Mouse (Mus musculus): Measurements from ENCODE around the gene Manf.
A peak's percentile ranks its signal among the peaks of the same experiment; 100 is the strongest.

Manf gene

GRCm38 (mm10) chr9:106891829-106892551 lies at the start of gene Manf:
Gene Manf, minus strand, starts transcription at chr9:106891979.
- DNase-seq (ENCODE audit: inconsistent ontology term) = peak; percentile 99

- peak; percentile 62 for DNase-seq (ENCODE audit: inconsistent ontology term)
These were observed 43.2 kb upstream of the Manf start for GRCm38 (mm10) chr9:106934998-106935397.

- no peak for DNase-seq (ENCODE audit: inconsistent ontology term)
These were observed 23.1 kb upstream of the Manf start for GRCm38 (mm10) chr9:106914878-106915277.

GRCm38 (mm10) chr9:106913759-106914158 lies 22.0 kb upstream of the Manf start:
- no peak for DNase-seq (ENCODE audit: inconsistent ontology term)

- DNase-seq (ENCODE audit: inconsistent ontology term) = no peak
These were observed 19.8 kb upstream of the Manf start for GRCm38 (mm10) chr9:106911624-106912023.

- DNase-seq (ENCODE audit: inconsistent ontology term) = no peak
These were observed 16.9 kb upstream of the Manf start for GRCm38 (mm10) chr9:106908715-106909114.

GRCm38 (mm10) chr9:106908174-106908573 lies 16.4 kb upstream of the Manf start:
- DNase-seq (ENCODE audit: inconsistent ontology term) = no peak

GRCm38 (mm10) chr9:106906597-106906996 lies 14.8 kb upstream of the Manf start:
- no peak for DNase-seq (ENCODE audit: inconsistent ontology term)

- peak; percentile 58 for DNase-seq (ENCODE audit: inconsistent ontology term)
These were observed 12.0 kb upstream of the Manf start for GRCm38 (mm10) chr9:106903791-106904134.

GRCm38 (mm10) chr9:106903099-106903790 lies 11.5 kb upstream of the Manf start:
- DNase-seq (ENCODE audit: inconsistent ontology term) = no peak

GRCm38 (mm10) chr9:106901596-106901995 lies 9.8 kb upstream of the Manf start:
- no peak for DNase-seq (ENCODE audit: inconsistent ontology term)

- no peak for DNase-seq (ENCODE audit: inconsistent ontology term)
These were observed 7.1 kb upstream of the Manf start for GRCm38 (mm10) chr9:106898901-106899300.

- DNase-seq (ENCODE audit: inconsistent ontology term) = no peak
These were observed 1.5 kb upstream of the Manf start for GRCm38 (mm10) chr9:106893327-106893726.

GRCm38 (mm10) chr9:106892552-106892875 lies 735 bp upstream of the Manf start:
- no peak for DNase-seq (ENCODE audit: inconsistent ontology term)

- DNase-seq (ENCODE audit: inconsistent ontology term) = no peak
These were observed 438 bp downstream of the Manf start for GRCm38 (mm10) chr9:106891341-106891741.

GRCm38 (mm10) chr9:106890496-106891240 lies 1.1 kb downstream of the Manf start:
- DNase-seq (ENCODE audit: inconsistent ontology term) = no peak

GRCm38 (mm10) chr9:106889321-106889720 lies 2.5 kb downstream of the Manf start:
- no peak for DNase-seq (ENCODE audit: inconsistent ontology term)

GRCm38 (mm10) chr9:106888346-106888745 lies 3.4 kb downstream of the Manf start:
- no peak for DNase-seq (ENCODE audit: inconsistent ontology term)

GRCm38 (mm10) chr9:106886828-106887702 lies 4.7 kb downstream of the Manf start, which contains the start of gene Rbm15b:
Gene Rbm15b, minus strand, starts transcription at chr9:106887428.
- DNase-seq (ENCODE audit: inconsistent ontology term) = peak; percentile 99

GRCm38 (mm10) chr9:106885901-106886731 lies 5.7 kb downstream of the Manf start:
- peak; percentile 52 for DNase-seq (ENCODE audit: inconsistent ontology term)
